Mouse (Mus musculus) heart, adult 2 months (tissue): ENCODE results near the gene Gramd2. TPM values are rescaled to one million over a fixed set of nuclear protein-coding genes. Genes with fewer than 3 reads are reported as not detected.

Source experiments
- DNase-seq, 2 experiments: peaks; one replicate each; pipeline ENCODE4 v3.0.0; 2021
- H3K27ac ChIP-seq: fragments of 200-600 bp; 2 replicates; pipeline ENCODE4 v1.8.1; 2022
- H3K27me3 ChIP-seq: fragments of 200-500 bp; 2 replicates; pipeline ENCODE4 v1.6.1; 2012; ENCODE audit warnings: mild to moderate bottlenecking, low read length, inconsistent platforms, mixed read lengths; ENCODE audit not compliant: control insufficient read depth, insufficient read depth
- H3K36me3 ChIP-seq: fragments of 200-500 bp; 2 replicates; pipeline ENCODE4 v1.6.1; 2012; ENCODE audit warnings: low read length, inconsistent platforms; ENCODE audit not compliant: control insufficient read depth, insufficient read depth
- H3K4me1 ChIP-seq: fragments of 200-500 bp; 2 replicates; pipeline ENCODE4 v1.6.1; 2011; ENCODE audit warnings: low read length; ENCODE audit not compliant: control insufficient read depth, insufficient read depth
- H3K4me3 ChIP-seq: fragments of 200-600 bp; 2 replicates; pipeline ENCODE4 v1.8.1; 2022
- H3K79me2 ChIP-seq: fragments of 200-500 bp; replicated peaks from 2 replicates; pipeline ENCODE4 v1.6.1; 2012; ENCODE audit warnings: mild to moderate bottlenecking, inconsistent platforms, low read length, moderate library complexity, mixed read lengths; ENCODE audit not compliant: control insufficient read depth, insufficient read depth
- H3K9ac ChIP-seq: fragments of 200-500 bp; 2 replicates; pipeline ENCODE4 v1.6.1; 2012; ENCODE audit warnings: low read depth, mild to moderate bottlenecking, control low read depth, inconsistent platforms, low read length, mixed read lengths
- CTCF ChIP-seq: fragments of 200-600 bp; IDR thresholded peaks from 2 replicates; pipeline ENCODE4 v1.8.1; 2022; ENCODE audit warnings: antibody characterized with exemption, mild to moderate bottlenecking, moderate library complexity
- EP300 ChIP-seq: fragments of 200-500 bp; IDR thresholded peaks from 2 replicates; pipeline ENCODE4 v1.6.1; 2011; ENCODE audit warnings: low read depth, low read length, control low read depth; ENCODE audit not compliant: insufficient read depth
- POLR2A ChIP-seq: fragments of 200-500 bp; IDR thresholded peaks from 2 replicates; pipeline ENCODE4 v1.6.1; 2011; ENCODE audit warnings: mild to moderate bottlenecking, low read depth, low read length, control low read depth; ENCODE audit not compliant: insufficient read depth
- WGBS: fragments of 180-500 bp; shearing (Covaris S2); methylation state at CpG from one replicate; pipeline ENCODE4 v1.1.7; 2018; 5-methylcytosine and 5-hydroxymethylcytosine counted together
- intact Hi-C: fragments of 180-260 bp; cut with DNase I; formaldehyde crosslinking; loops from one replicate; pipeline ENCODE4 v1.15.1; 2025
- polyA plus RNA-seq: library from polyadenylated mRNA; depleted of rRNA; stranded (reverse); fragments of >200 nt; gene quantifications from 2 replicates; pipeline ENCODE4 v1.2.3, GENCODE M21; 2012
- total RNA-seq, 2 experiments: library from RNA; stranded (reverse); gene quantifications; 2 replicates each; pipeline ENCODE4 v1.2.3; 2021

Gene Gramd2
- total and polyA plus RNA-seq, 3 experiments, result 1.3 TPM; not detected in 2

GRCm38 (mm10) chr9:59696381-59696780 lies 16.4 kb downstream of the Gramd2 start:
- intact Hi-C loops, result no loop called here
- Histone ChIP-seq H3K79me2 (no peaks in the 10 kb centered on the region), H3K9ac (no peak overlapping the region), H3K4me1 (peaks cover 4% of the 10 kb centered on the region), H3K4me3 (no peak overlapping the region), H3K27ac (no peak overlapping the region), H3K36me3 (no peaks in the 10 kb centered on the region), H3K27me3 (no peaks in the 10 kb centered on the region)
- no peak for TF ChIP-seq CTCF
- no peak for TF ChIP-seq EP300
- no peak for TF ChIP-seq POLR2A
- WGBS, result 83% methylated on average over 3 of the region's 3 CpGs
- DNase-seq, result no peak

GRCm38 (mm10) chr9:59701094-59701493 lies 21.1 kb downstream of the Gramd2 start:
- Histone ChIP-seq H3K36me3 (no peaks in the 10 kb centered on the region), H3K4me3 (no peak overlapping the region), H3K27me3 (no peaks in the 10 kb centered on the region), H3K27ac (no peak overlapping the region), H3K79me2 (no peaks in the 10 kb centered on the region), H3K4me1 (no peaks in the 10 kb centered on the region), H3K9ac (no peak overlapping the region)
- WGBS, result 79% methylated on average over 7 of the region's 7 CpGs
- no peak for TF ChIP-seq POLR2A
- TF ChIP-seq EP300, result no peak
- TF ChIP-seq CTCF, result no peak
- intact Hi-C loops, result no loop called here
- no peak for DNase-seq

GRCm38 (mm10) chr9:59703099-59703498 lies 23.2 kb downstream of the Gramd2 start:
- intact Hi-C loops, result no loop called here
- H3K27ac ChIP-seq, result no peak overlapping the region
- H3K4me3 ChIP-seq, result no peak overlapping the region
- H3K36me3 ChIP-seq, result no peaks in the 10 kb centered on the region
- H3K79me2 ChIP-seq, result no peaks in the 10 kb centered on the region
- 79% methylated on average over 6 of the region's 6 CpGs for WGBS
- no peaks in the 10 kb centered on the region; the same call in 1 of the 2 replicates for H3K27me3 ChIP-seq
- TF ChIP-seq POLR2A (no peak), EP300 (no peak), CTCF (no peak)
- no peaks in the 10 kb centered on the region for H3K4me1 ChIP-seq
- no peak for DNase-seq
- H3K9ac ChIP-seq, result no peak overlapping the region

- 44% methylated on average over 10 of the region's 10 CpGs for WGBS
These were observed 27.2 kb downstream of the Gramd2 start for GRCm38 (mm10) chr9:59706850-59707825.

GRCm38 (mm10) chr9:59709225-59709624 lies 29.3 kb downstream of the Gramd2 start:
- DNase-seq, result no peak
- Histone ChIP-seq H3K79me2 (no peaks in the 10 kb centered on the region), H3K4me3 (no peak overlapping the region), H3K27ac (no peak overlapping the region), H3K4me1 (no peaks in the 10 kb centered on the region), H3K9ac (no peak overlapping the region), H3K36me3 (no peaks in the 10 kb centered on the region), H3K27me3 (no peaks in the 10 kb centered on the region; the same call in 1 of the 2 replicates)
- TF ChIP-seq CTCF, result no peak
- no peak for TF ChIP-seq POLR2A
- TF ChIP-seq EP300, result no peak
- intact Hi-C loops, result no loop called here
- WGBS, result 76% methylated on average over 3 of the region's 3 CpGs

More at GRCm38 (mm10) chr9:59706850-59707825, 27.2 kb downstream of the Gramd2 start:
- H3K4me3 ChIP-seq, result no peak overlapping the region
- no peaks in the 10 kb centered on the region; the same call in 1 of the 2 replicates for H3K27me3 ChIP-seq
- no peak for DNase-seq
- no peak overlapping the region for H3K27ac ChIP-seq
- no peak for TF ChIP-seq POLR2A
- no peak for TF ChIP-seq EP300
- TF ChIP-seq CTCF, result no peak
- intact Hi-C loops, result no loop called here
- no peaks in the 10 kb centered on the region for H3K4me1 ChIP-seq
- H3K79me2 ChIP-seq, result no peaks in the 10 kb centered on the region
- H3K9ac ChIP-seq, result no peak overlapping the region
- no peaks in the 10 kb centered on the region for H3K36me3 ChIP-seq
